Mouse (Mus musculus) MEL (cell line): ENCODE measurements around the gene Yipf1. TPM values are rescaled to one million over a fixed set of nuclear protein-coding genes. Genes with fewer than 3 reads are reported as not detected.

Experiments
- DNase-seq: peaks from one replicate; pipeline ENCODE4 v3.0.0; 2011; ENCODE audit warnings: low read depth, low spot score
- H3K27ac ChIP-seq: 2 replicates; pipeline ENCODE4 v1.5.1; 2012; ENCODE audit warnings: low read depth, mild to moderate bottlenecking, control low read depth, low read length, moderate library complexity; ENCODE audit not compliant: control insufficient read depth
- H3K27me3 ChIP-seq, 2 experiments: fragments of 150-350 bp in 1 of 2; sonication (generic) in 1 of 2; 2 replicates each; pipeline ENCODE4 v1.6.1; 2012; ENCODE audit warnings: low read length in 2 of 2, mild to moderate bottlenecking in 2 of 2, improper control_type of control experiment in 1 of 2, moderate library complexity in 1 of 2; ENCODE audit not compliant: insufficient read depth in 2 of 2, control insufficient read depth in 1 of 2
- H3K36me3 ChIP-seq, 2 experiments: 2 replicates each; pipeline ENCODE4 v1.6.1; 2012 to 2014; ENCODE audit warnings: low read length in 2 of 2, improper control_type of control experiment in 1 of 2, inconsistent platforms in 1 of 2, mild to moderate bottlenecking in 1 of 2; ENCODE audit not compliant: insufficient read depth in 2 of 2, control insufficient read depth in 1 of 2
- H3K4me1 ChIP-seq, 2 experiments: fragments of 150-350 bp in 1 of 2; sonication (generic) in 1 of 2; 2 replicates each; pipeline ENCODE4 v1.6.1; 2012; ENCODE audit warnings: low read length in 2 of 2, improper control_type of control experiment in 1 of 2, mild to moderate bottlenecking in 1 of 2; ENCODE audit not compliant: insufficient read depth in 2 of 2, control insufficient read depth in 1 of 2
- H3K4me3 ChIP-seq, 2 experiments: fragments of 150-350 bp in 1 of 2; sonication (generic) in 1 of 2; 2 replicates each; pipeline ENCODE4 v1.5.1; 2012; ENCODE audit warnings: low read depth in 2 of 2, low read length in 2 of 2, mild to moderate bottlenecking in 2 of 2, moderate library complexity in 2 of 2, control low read depth in 1 of 2, improper control_type of control experiment in 1 of 2; ENCODE audit not compliant: control insufficient read depth in 1 of 2, insufficient read depth in 1 of 2
- H3K79me2 ChIP-seq: 2 replicates; pipeline ENCODE4 v1.6.1; 2012; ENCODE audit warnings: mild to moderate bottlenecking, low read length, moderate library complexity; ENCODE audit not compliant: control insufficient read depth, poor library complexity, insufficient read depth
- H3K9ac ChIP-seq: 2 replicates; pipeline ENCODE4 v1.6.1; 2012; ENCODE audit warnings: low read depth, mild to moderate bottlenecking, control low read depth, low read length, moderate library complexity; ENCODE audit not compliant: control insufficient read depth, poor library complexity, severe bottlenecking
- H3K9me3 ChIP-seq: fragments of 150-350 bp; sonication (generic); replicated peaks from 2 replicates; pipeline ENCODE4 v1.6.1; 2012; ENCODE audit warnings: mild to moderate bottlenecking, low read length, improper control_type of control experiment, moderate library complexity; ENCODE audit not compliant: insufficient read depth
- CTCF ChIP-seq, 3 experiments: IDR thresholded peaks in 2 of 3; conservative IDR thresholded peaks in 1 of 3; 2 replicates each; pipeline ENCODE4 v1.5.1; 2011 to 2012; ENCODE audit warnings: low read length in 3 of 3, low read depth in 2 of 3, mild to moderate bottlenecking in 2 of 3, improper control_type of control experiment in 1 of 3, inconsistent platforms in 1 of 3, mixed read lengths in 1 of 3, moderate library complexity in 1 of 3; ENCODE audit not compliant: control insufficient read depth in 1 of 3, insufficient read depth in 1 of 3, poor library complexity in 1 of 3, severe bottlenecking in 1 of 3
- E2F4 ChIP-seq: IDR thresholded peaks from 2 replicates; pipeline ENCODE4 v1.6.1; 2011; ENCODE audit warnings: low read depth, low read length, improper control_type of control experiment, borderline replicate concordance
- ELF1 ChIP-seq: IDR thresholded peaks from 2 replicates; pipeline ENCODE4 v1.6.1; 2014; ENCODE audit warnings: low read depth, mild to moderate bottlenecking, inconsistent platforms, low read length, improper control_type of control experiment, moderate library complexity
- EP300 ChIP-seq, 2 experiments: IDR thresholded peaks; 2 replicates each; pipeline ENCODE4 v1.6.1; 2011; ENCODE audit warnings: improper control_type of control experiment in 2 of 2, low read length in 2 of 2, low read depth in 1 of 2, mild to moderate bottlenecking in 1 of 2
- ETS1 ChIP-seq: IDR thresholded peaks from 2 replicates; pipeline ENCODE4 v1.6.1; 2012; ENCODE audit warnings: low read depth, mild to moderate bottlenecking, inconsistent platforms, low read length, improper control_type of control experiment, moderate library complexity
- GABPA ChIP-seq: IDR thresholded peaks from 2 replicates; pipeline ENCODE4 v1.6.1; 2012; ENCODE audit warnings: low read depth, mild to moderate bottlenecking, inconsistent platforms, low read length, improper control_type of control experiment, moderate library complexity
- JUND ChIP-seq: IDR thresholded peaks from 2 replicates; pipeline ENCODE4 v1.6.1; 2011; ENCODE audit warnings: low read depth, mild to moderate bottlenecking, improper control_type of control experiment, low read length
- KAT2A ChIP-seq: conservative IDR thresholded peaks from 2 replicates; pipeline ENCODE4 v1.6.1; 2012; ENCODE audit warnings: low read depth, low read length, improper control_type of control experiment, inconsistent platforms
- MAX ChIP-seq: IDR thresholded peaks from 2 replicates; pipeline ENCODE4 v1.6.1; 2011; ENCODE audit warnings: low read length, improper control_type of control experiment
- MAZ ChIP-seq: IDR thresholded peaks from 2 replicates; pipeline ENCODE4 v1.6.1; 2012; ENCODE audit warnings: low read depth, mild to moderate bottlenecking, inconsistent platforms, low read length, improper control_type of control experiment
- MXI1 ChIP-seq: IDR thresholded peaks from 2 replicates; pipeline ENCODE4 v1.6.1; 2011; ENCODE audit warnings: mild to moderate bottlenecking, low read depth, low read length, improper control_type of control experiment
- MYB ChIP-seq: IDR thresholded peaks from 2 replicates; pipeline ENCODE4 v1.6.1; 2011; ENCODE audit warnings: mild to moderate bottlenecking, low read depth, low read length, improper control_type of control experiment
- MYC ChIP-seq: IDR thresholded peaks from 2 replicates; pipeline ENCODE4 v1.6.1; 2011; ENCODE audit warnings: low read depth, mild to moderate bottlenecking, low read length, improper control_type of control experiment, moderate library complexity
- POLR2AphosphoS5 ChIP-seq: IDR thresholded peaks from 2 replicates; pipeline ENCODE4 v1.6.1; 2012; ENCODE audit warnings: low read depth, borderline replicate concordance, mild to moderate bottlenecking, inconsistent platforms, low read length, moderate library complexity, mixed read lengths
- RAD21 ChIP-seq: IDR thresholded peaks from 2 replicates; pipeline ENCODE4 v1.6.1; 2011; ENCODE audit warnings: mild to moderate bottlenecking, low read depth, low read length, improper control_type of control experiment
- RCOR1 ChIP-seq: IDR thresholded peaks from 2 replicates; pipeline ENCODE4 v1.6.1; 2012; ENCODE audit warnings: low read depth, mild to moderate bottlenecking, inconsistent platforms, low read length, improper control_type of control experiment
- SIN3A ChIP-seq: IDR thresholded peaks from 2 replicates; pipeline ENCODE4 v1.6.1; 2012; ENCODE audit warnings: low read length, improper control_type of control experiment, inconsistent platforms
- TAL1 ChIP-seq: IDR thresholded peaks from 2 replicates; pipeline ENCODE4 v1.6.1; 2012; ENCODE audit warnings: mild to moderate bottlenecking, inconsistent platforms, low read length, moderate library complexity, mixed read lengths
- UBTF ChIP-seq: IDR thresholded peaks from 2 replicates; pipeline ENCODE4 v1.6.1; 2012; ENCODE audit warnings: low read depth, mild to moderate bottlenecking, inconsistent platforms, low read length, improper control_type of control experiment, moderate library complexity, borderline replicate concordance; ENCODE audit not compliant: insufficient read depth
- USF1 ChIP-seq: IDR thresholded peaks from 2 replicates; pipeline ENCODE4 v1.6.1; 2014; ENCODE audit warnings: low read depth, mild to moderate bottlenecking, inconsistent platforms, low read length, improper control_type of control experiment, moderate library complexity
- USF2 ChIP-seq, 2 experiments: IDR thresholded peaks; 2 replicates each; pipeline ENCODE4 v1.6.1; 2011 to 2012; ENCODE audit warnings: improper control_type of control experiment in 2 of 2, low read length in 2 of 2, borderline replicate concordance in 1 of 2, inconsistent platforms in 1 of 2, low read depth in 1 of 2, mild to moderate bottlenecking in 1 of 2; ENCODE audit not compliant: insufficient read depth in 1 of 2
- ZC3H11A ChIP-seq: IDR thresholded peaks from 2 replicates; pipeline ENCODE4 v1.6.1; 2012; ENCODE audit warnings: low read depth, mild to moderate bottlenecking, inconsistent platforms, low read length, improper control_type of control experiment
- ZKSCAN1 ChIP-seq: IDR thresholded peaks from 2 replicates; pipeline ENCODE4 v1.6.1; 2012; ENCODE audit warnings: low read depth, mild to moderate bottlenecking, inconsistent platforms, low read length, improper control_type of control experiment, moderate library complexity
- polyA plus RNA-seq, 2 experiments: library from polyadenylated mRNA; stranded (reverse) in 1 of 2; unstranded in 1 of 2; fragments of >175 nt in 1 of 2; fragments of >200 nt in 1 of 2; gene quantifications; 2 replicates each; pipeline versions ENCODE4 v1.2.1 to v1.2.4; 2012; ENCODE audit warnings: low replicate concordance in 2 of 2, low read depth in 1 of 2; ENCODE audit not compliant: insufficient read length in 2 of 2, insufficient read depth in 1 of 2, missing spikeins in 1 of 2
- total RNA-seq: library from RNA; depleted of rRNA; stranded (reverse); fragments of 300-350 nt; gene quantifications from 2 replicates; pipeline ENCODE4 v1.2.3, GENCODE M21; 2012

Yipf1 gene
- total and polyA plus RNA-seq, 3 experiments = 40.6 to 549 (median 43.5) TPM

- no peaks in the 10 kb centered on the region; a peak in 1 of 4 replicates for H3K4me1 ChIP-seq
- no peak overlapping the region for H3K4me3 ChIP-seq
- H3K79me2 ChIP-seq = no peaks in the 10 kb centered on the region
- no peak overlapping the region for H3K9ac ChIP-seq
- H3K36me3 ChIP-seq = peaks cover 0 to 2% of the 10 kb centered on the region in 2 experiments; a peak in 1 of 4 replicates
- H3K27me3 ChIP-seq = no peaks in the 10 kb centered on the region
- no peak overlapping the region for H3K27ac ChIP-seq
- DNase-seq = no peak
- TF ChIP-seq RAD21 (no peak), MAZ (no peak), KAT2A (no peak)
- H3K9me3 ChIP-seq = no peaks in the 10 kb centered on the region
Measured at GRCm38 (mm10) chr4:107321041-107321440, 6.9 kb downstream of the Yipf1 start.

GRCm38 (mm10) chr4:107323113-107323512 is 8.9 kb downstream of the Yipf1 start:
- H3K79me2 ChIP-seq = no peaks in the 10 kb centered on the region
- peaks cover 0 to 2% of the 10 kb centered on the region in 2 experiments; a peak in 1 of 4 replicates for H3K36me3 ChIP-seq
- no peaks in the 10 kb centered on the region for H3K27me3 ChIP-seq
- no peaks in the 10 kb centered on the region; a peak in 1 of 4 replicates for H3K4me1 ChIP-seq
- H3K27ac ChIP-seq = no peak overlapping the region
- TF ChIP-seq MYC (no peak), ELF1 (no peak), E2F4 (no peak), MXI1 (no peak), JUND (no peak), ZC3H11A (no peak), POLR2AphosphoS5 (no peak), MAX (no peak), CTCF (IDR thresholded peaks at IDR 0.05 in 2 of 3, conservative IDR thresholded peaks at IDR 0.05 in 1 of 3; ENCODE audit: control insufficient read depth in 1 of 3, insufficient read depth in 1 of 3, low read depth in 2 of 3, low read length in 3 of 3, poor library complexity in 1 of 3, severe bottlenecking in 1 of 3) (no peak), ZKSCAN1 (no peak), USF2 (IDR thresholded peaks at IDR 0.05; ENCODE audit: borderline replicate concordance in 1 of 2, insufficient read depth in 1 of 2, low read depth in 1 of 2, low read length in 2 of 2) (no peak), SIN3A (no peak), ETS1 (no peak), USF1 (no peak), RCOR1 (no peak), UBTF (no peak), TAL1 (no peak), EP300 (IDR thresholded peaks at IDR 0.05; ENCODE audit: low read depth in 1 of 2, low read length in 2 of 2) (no peak), MYB (no peak), GABPA (no peak)
- no peak overlapping the region for H3K4me3 ChIP-seq
- H3K9ac ChIP-seq = no peak overlapping the region
- peak; percentile 21 for DNase-seq
- H3K9me3 ChIP-seq = no peaks in the 10 kb centered on the region
